Mouse (Mus musculus) limb, embryonic 14.5 days (tissue): ENCODE measurements around the gene Rsph10b. TPM values are rescaled to one million over a fixed set of nuclear protein-coding genes. Genes with fewer than 3 reads are reported as not detected.

Experiments
- ATAC-seq: fragments of 200-750 bp; cut with Nextera tagmentation; 2 replicates; pipeline ENCODE4 v1.8.0; 2017; ENCODE audit warnings: low read depth, moderate number of reproducible peaks, moderate TSS enrichment; ENCODE audit not compliant: low FRiP score
- DNase-seq: peaks from one replicate; pipeline ENCODE4 v3.0.0-alpha.2; 2015; ENCODE audit warnings: low spot score
- H3K27ac ChIP-seq: fragments of 300-500 bp; sonication (generic); replicated peaks from 2 replicates; pipeline ENCODE4 v1.5.1; 2014; ENCODE audit warnings: low read depth, mild to moderate bottlenecking, low read length, moderate library complexity, mixed read lengths
- H3K27me3 ChIP-seq: fragments of 300-500 bp; sonication (generic); 2 replicates; pipeline ENCODE4 v1.6.1; 2014; ENCODE audit warnings: low read length, mixed read lengths; ENCODE audit not compliant: control insufficient read depth, insufficient read depth
- H3K36me3 ChIP-seq: fragments of 300-500 bp; sonication (generic); 2 replicates; pipeline ENCODE4 v1.6.1; 2014; ENCODE audit warnings: mild to moderate bottlenecking, low read length, moderate library complexity, mixed read lengths; ENCODE audit not compliant: control insufficient read depth, insufficient read depth
- H3K4me1 ChIP-seq: fragments of 300-500 bp; sonication (generic); 2 replicates; pipeline ENCODE4 v1.6.1; 2014; ENCODE audit warnings: antibody characterized with exemption, low read length, mixed read lengths; ENCODE audit not compliant: control insufficient read depth, insufficient read depth
- H3K4me2 ChIP-seq: fragments of 300-500 bp; sonication (generic); replicated peaks from 2 replicates; pipeline ENCODE4 v1.6.1; 2014; ENCODE audit warnings: low read depth, mild to moderate bottlenecking, low read length, moderate library complexity; ENCODE audit not compliant: severe bottlenecking
- H3K4me3 ChIP-seq: fragments of 300-500 bp; sonication (generic); replicated peaks from 2 replicates; pipeline ENCODE4 v1.5.1; 2014; ENCODE audit warnings: low read length
- H3K9ac ChIP-seq: fragments of 300-500 bp; sonication (generic); 2 replicates; pipeline ENCODE4 v1.6.1; 2014; ENCODE audit warnings: mild to moderate bottlenecking, low read depth, low read length, moderate library complexity; ENCODE audit not compliant: severe bottlenecking
- H3K9me3 ChIP-seq: fragments of 300-500 bp; sonication (generic); 2 replicates; pipeline ENCODE4 v1.6.1; 2016; ENCODE audit warnings: low read length; ENCODE audit not compliant: control insufficient read depth
- POLR2A ChIP-seq: fragments of 200-500 bp; IDR thresholded peaks from 2 replicates; pipeline ENCODE4 v1.8.0; 2012; ENCODE audit warnings: inconsistent platforms, mild to moderate bottlenecking, moderate library complexity, borderline replicate concordance; ENCODE audit not compliant: insufficient read depth, insufficient read length; ENCODE audit errors: extremely low read depth
- WGBS: fragments of 180-500 bp; shearing (Covaris S2); extraction: QIAGEN DNeasy Blood & Tissue Kit; methylation state at CpG from one replicate; pipeline ENCODE4 v1.1.7; 2014; 5-methylcytosine and 5-hydroxymethylcytosine counted together
- polyA plus RNA-seq, 2 experiments: library from polyadenylated mRNA; depleted of rRNA in 1 of 2; stranded (reverse) in 1 of 2; unstranded in 1 of 2; fragments of >200 nt; fragmentation: Nextera tagmentation in 1 of 2; extraction: Ambion mirVana in 1 of 2; gene quantifications; 2 replicates each; pipeline versions ENCODE4 v1.2.1 to v1.2.3; 2012 to 2014

The Rsph10b gene
- polyA plus RNA-seq, 2 experiments: 2.8 to 4.4 TPM

DNA sequence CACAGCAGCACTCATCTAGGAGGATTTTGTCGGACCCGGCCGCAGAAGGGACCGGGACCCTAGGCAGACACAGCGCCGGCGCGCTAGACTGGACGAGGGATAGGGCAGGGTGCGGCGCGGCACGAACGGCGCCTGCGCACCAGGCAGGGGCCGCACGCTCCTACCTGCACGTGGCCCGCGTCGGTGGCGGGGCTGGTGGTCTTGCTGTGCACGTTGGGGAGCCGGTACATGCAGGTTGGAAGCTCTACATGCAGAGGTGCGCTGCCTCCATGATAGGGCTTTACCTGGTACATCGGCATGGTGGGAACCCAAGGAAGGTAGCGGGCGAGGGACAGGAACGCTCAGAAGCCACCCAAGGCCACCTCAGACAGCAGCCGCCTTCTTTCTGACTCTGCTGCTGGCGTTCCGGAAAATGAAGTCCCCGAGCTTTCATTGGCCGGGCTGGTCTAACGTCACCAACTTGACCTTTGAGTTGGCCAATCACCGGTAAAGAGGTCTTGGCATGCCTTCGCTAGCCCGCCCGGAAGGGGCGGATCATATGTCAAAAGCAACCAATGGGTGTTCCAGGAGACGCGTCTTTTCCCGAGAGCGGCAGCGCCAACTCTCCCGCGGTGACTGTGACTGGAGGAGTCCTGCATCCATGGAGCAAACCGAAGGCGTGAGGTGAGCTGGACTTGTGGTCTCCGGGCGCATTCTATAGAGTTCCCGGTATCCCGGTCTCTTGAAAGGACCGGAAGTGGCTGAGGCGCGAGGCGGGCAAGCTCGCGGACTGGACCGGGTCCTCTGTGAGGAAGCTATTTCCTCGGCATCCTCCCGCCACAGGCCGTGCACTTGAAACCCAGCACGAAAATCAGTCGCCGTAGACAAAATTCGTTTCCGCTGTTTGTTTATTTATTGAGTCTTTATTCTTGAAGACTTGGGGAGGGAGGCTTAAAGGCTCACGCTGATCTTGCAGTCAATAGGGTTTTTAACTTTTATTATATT is 23.1 kb upstream of the Rsph10b start, which contains the start of the genes Aimp2 and Pms2:
Gene Aimp2 (minus strand): TSS at position 431 of the 984 bp plus-strand sequence.
Gene Pms2 (plus strand): TSS at position 548 of the 984 bp plus-strand sequence.
- ATAC-seq (peak; percentile 97), DNase-seq (peak; percentile 99)
- Histone ChIP-seq H3K4me3 (peak within 1 kb of the TSS; percentile 68), H3K36me3 (peaks cover 29% of the 10 kb centered on the region), H3K9ac (peak within 1 kb of the TSS; percentile 64), H3K27ac (peak within 1 kb of the TSS; percentile 76), H3K4me1 (peaks cover 17% of the 10 kb centered on the region), H3K4me2 (peak within 1 kb of the TSS; percentile 71), H3K9me3 (no peaks in the 10 kb centered on the region), H3K27me3 (no peaks in the 10 kb centered on the region)
- under 1% methylated on average over 70 of the region's 70 CpGs for WGBS
- TF ChIP-seq POLR2A: 0 out of 2 replicates have a peak, but pooled peaks have one; percentile 11

DNA sequence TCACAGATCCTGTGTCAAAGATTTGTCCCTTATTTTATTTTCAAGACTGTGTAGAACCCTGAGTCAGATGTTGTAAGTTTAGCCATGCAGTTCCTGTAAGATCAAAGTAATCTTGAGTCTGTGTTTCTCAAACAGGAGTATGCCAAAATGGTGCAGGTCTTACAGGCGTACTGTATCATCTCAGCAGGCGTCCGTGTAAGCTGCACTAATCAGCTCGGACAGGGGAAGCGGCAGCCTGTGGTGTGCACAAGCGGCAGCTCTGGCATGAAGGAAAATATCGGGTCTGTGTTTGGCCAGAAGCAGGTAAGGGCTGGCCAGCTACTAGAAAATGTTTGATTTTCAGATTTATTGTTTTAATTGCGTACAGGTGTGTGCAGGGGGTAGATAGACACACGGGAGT is 16.6 kb upstream of the Rsph10b start:
- TF ChIP-seq POLR2A: no peak
- Histone ChIP-seq H3K9ac (no peak overlapping the region), H3K27me3 (no peaks in the 10 kb centered on the region), H3K36me3 (peaks cover 66% of the 10 kb centered on the region), H3K9me3 (no peaks in the 10 kb centered on the region), H3K4me1 (no peaks in the 10 kb centered on the region), H3K4me3 (no peak overlapping the region), H3K4me2 (no peak overlapping the region), H3K27ac (no peak overlapping the region)
- ATAC-seq: no peak
- WGBS: 89% methylated on average over 9 of the region's 9 CpGs
- DNase-seq: no peak

DNA sequence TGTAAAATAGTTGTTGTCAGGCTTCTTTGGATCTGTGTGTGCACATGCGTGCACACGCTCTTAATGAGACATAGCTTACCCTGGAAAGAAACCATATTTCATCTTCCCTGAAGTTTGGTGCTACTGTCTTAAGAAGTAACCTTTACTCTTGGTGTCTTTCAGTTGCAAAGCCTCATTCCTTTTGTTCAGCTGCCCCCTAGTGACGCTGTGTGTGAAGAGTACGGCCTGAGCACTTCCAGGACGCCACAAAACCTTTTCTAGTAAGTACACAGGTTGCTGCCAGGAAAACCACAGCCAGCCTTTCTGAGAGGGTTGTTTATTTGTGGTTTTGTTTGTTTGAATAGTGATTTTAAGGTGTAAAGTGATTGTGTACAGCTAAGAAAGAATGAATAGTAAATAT is 15.4 kb upstream of the Rsph10b start:
- H3K36me3 ChIP-seq: peaks cover 72% of the 10 kb centered on the region
- WGBS: 56% methylated on average over 5 of the region's 5 CpGs
- no peaks in the 10 kb centered on the region for H3K4me1 ChIP-seq
- no peaks in the 10 kb centered on the region for H3K9me3 ChIP-seq
- H3K27me3 ChIP-seq: no peaks in the 10 kb centered on the region
- H3K9ac ChIP-seq: no peak overlapping the region
- no peak overlapping the region for H3K27ac ChIP-seq
- no peak for TF ChIP-seq POLR2A
- H3K4me3 ChIP-seq: no peak overlapping the region
- peak; percentile 31 for DNase-seq
- no peak overlapping the region for H3K4me2 ChIP-seq
- ATAC-seq: no peak

DNA sequence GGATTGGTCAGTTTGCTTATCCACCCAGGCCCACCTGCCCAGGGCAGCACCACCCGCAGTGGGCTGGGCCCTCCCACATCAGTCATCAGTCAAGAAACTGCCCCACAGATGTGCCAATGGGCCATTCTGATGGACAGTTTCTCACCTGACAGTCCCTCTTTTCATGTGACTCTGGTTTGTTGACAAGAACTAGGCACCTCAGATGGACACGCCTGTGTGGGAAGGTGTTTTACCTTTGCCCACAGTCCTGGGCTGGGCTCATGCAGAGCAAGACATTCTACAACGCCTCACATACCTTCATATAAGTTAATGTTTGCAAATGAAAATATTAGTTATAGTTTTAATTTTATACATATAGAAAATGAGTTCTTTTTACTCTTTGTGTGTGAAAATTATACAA is 14.7 kb upstream of the Rsph10b start:
- WGBS: 96% methylated on average over 3 of the region's 3 CpGs
- no peak for TF ChIP-seq POLR2A
- H3K4me1 ChIP-seq: no peaks in the 10 kb centered on the region
- no peak overlapping the region for H3K4me2 ChIP-seq
- no peak overlapping the region for H3K9ac ChIP-seq
- H3K27me3 ChIP-seq: no peaks in the 10 kb centered on the region
- H3K9me3 ChIP-seq: no peaks in the 10 kb centered on the region
- H3K4me3 ChIP-seq: no peak overlapping the region
- no peak overlapping the region for H3K27ac ChIP-seq
- DNase-seq (no peak), ATAC-seq (no peak)
- peaks cover 77% of the 10 kb centered on the region for H3K36me3 ChIP-seq

DNA sequence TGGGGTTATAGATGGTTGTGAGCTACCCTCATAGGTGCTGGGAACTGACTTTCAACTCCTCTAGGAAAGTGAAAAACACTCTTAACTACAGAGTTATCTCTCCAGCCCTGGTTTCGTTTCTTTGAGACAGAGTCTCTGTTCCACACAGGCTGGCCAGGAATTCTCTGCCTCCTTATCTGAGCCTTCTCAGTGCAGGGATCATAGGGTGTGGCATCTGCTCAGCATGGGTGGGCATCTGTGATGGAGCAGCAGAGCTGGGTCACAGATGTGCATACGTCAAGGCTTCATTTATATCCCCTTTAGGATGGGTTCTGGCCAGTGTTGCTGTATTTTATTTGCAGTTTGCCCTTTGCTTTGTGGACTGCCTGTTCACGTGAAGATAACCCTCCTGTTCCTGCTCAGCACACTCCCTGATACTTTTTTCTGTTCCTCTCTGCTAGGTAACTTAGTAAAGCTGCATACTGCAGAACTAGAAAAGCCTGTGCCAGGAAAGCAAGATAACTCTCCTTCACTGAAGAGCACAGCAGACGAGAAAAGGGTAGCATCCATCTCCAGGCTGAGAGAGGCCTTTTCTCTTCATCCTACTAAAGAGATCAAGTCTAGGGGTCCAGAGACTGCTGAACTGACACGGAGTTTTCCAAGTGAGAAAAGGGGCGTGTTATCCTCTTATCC is 7.9 kb upstream of the Rsph10b start:
- Histone ChIP-seq H3K4me1 (no peaks in the 10 kb centered on the region), H3K36me3 (peaks cover 79% of the 10 kb centered on the region), H3K9me3 (no peaks in the 10 kb centered on the region), H3K4me3 (no peak overlapping the region), H3K9ac (no peak overlapping the region), H3K27ac (no peak overlapping the region), H3K4me2 (no peak overlapping the region), H3K27me3 (no peaks in the 10 kb centered on the region)
- WGBS: 91% methylated on average over 6 of the region's 6 CpGs
- no peak for TF ChIP-seq POLR2A
- ATAC-seq (no peak), DNase-seq (no peak)
